Mouse (Mus musculus): ENCODE measurements around the gene St6galnac5. TPM values are rescaled to one million over a fixed set of nuclear protein-coding genes. Genes with fewer than 3 reads are reported as not detected.

The St6galnac5 gene
- polyA plus RNA-seq, 1 experiment from 2014 or later, result 1.5 TPM

GRCm38 (mm10) chr3:152872596-152872995, 109.5 kb downstream of the St6galnac5 start:
- Histone ChIP-seq H3K4me2 (ENCODE audit: low read depth, low read length) (no peak overlapping the region), H3K4me3 (replicated peaks; ENCODE audit: low read length) (no peak overlapping the region), H3K9ac (ENCODE audit: low read length) (no peak overlapping the region), H3K27ac (ENCODE audit: low read length) (no peak overlapping the region), H3K4me1 (ENCODE audit: control insufficient read depth, insufficient read depth, low read length) (no peaks in the 10 kb centered on the region), H3K9me3 (replicated peaks; ENCODE audit: control insufficient read depth, low read length) (no peaks in the 10 kb centered on the region), H3K36me3 (ENCODE audit: control insufficient read depth, insufficient read depth, low read length) (no peaks in the 10 kb centered on the region), H3K27me3 (ENCODE audit: control insufficient read depth, insufficient read depth, low read length) (no peaks in the 10 kb centered on the region)
- ATAC-seq (ENCODE audit: insufficient read depth, low FRiP score), result no peak
- WGBS, result 64% methylated on average over 6 of the region's 6 CpGs

GRCm38 (mm10) chr3:152872054-152872453, 110.0 kb downstream of the St6galnac5 start:
- no peak overlapping the region for H3K4me3 ChIP-seq (replicated peaks; ENCODE audit: low read length)
- H3K4me1 ChIP-seq (ENCODE audit: control insufficient read depth, insufficient read depth, low read length), result no peaks in the 10 kb centered on the region
- no peaks in the 10 kb centered on the region for H3K36me3 ChIP-seq (ENCODE audit: control insufficient read depth, insufficient read depth, low read length)
- no peaks in the 10 kb centered on the region for H3K27me3 ChIP-seq (ENCODE audit: control insufficient read depth, insufficient read depth, low read length)
- no peak for ATAC-seq (ENCODE audit: insufficient read depth, low FRiP score)
- H3K9me3 ChIP-seq (replicated peaks; ENCODE audit: control insufficient read depth, low read length), result no peaks in the 10 kb centered on the region
- WGBS, result 82% methylated on average over 12 of the region's 12 CpGs
- H3K4me2 ChIP-seq (ENCODE audit: low read depth, low read length), result no peak overlapping the region
- no peak overlapping the region for H3K27ac ChIP-seq (ENCODE audit: low read length)
- no peak overlapping the region for H3K9ac ChIP-seq (ENCODE audit: low read length)

- 78% methylated on average over 12 of the region's 12 CpGs for WGBS
- Histone ChIP-seq H3K4me1 (ENCODE audit: control insufficient read depth, insufficient read depth, low read length) (no peaks in the 10 kb centered on the region), H3K27ac (ENCODE audit: low read length) (no peak overlapping the region), H3K4me3 (replicated peaks; ENCODE audit: low read length) (no peak overlapping the region), H3K9ac (ENCODE audit: low read length) (no peak overlapping the region), H3K27me3 (ENCODE audit: control insufficient read depth, insufficient read depth, low read length) (no peaks in the 10 kb centered on the region), H3K9me3 (replicated peaks; ENCODE audit: control insufficient read depth, low read length) (no peaks in the 10 kb centered on the region), H3K4me2 (ENCODE audit: low read depth, low read length) (no peak overlapping the region), H3K36me3 (ENCODE audit: control insufficient read depth, insufficient read depth, low read length) (no peaks in the 10 kb centered on the region)
- ATAC-seq (ENCODE audit: insufficient read depth, low FRiP score), result no peak
Observed at GRCm38 (mm10) chr3:152867654-152868525, 114.2 kb downstream of the St6galnac5 start.

DNA sequence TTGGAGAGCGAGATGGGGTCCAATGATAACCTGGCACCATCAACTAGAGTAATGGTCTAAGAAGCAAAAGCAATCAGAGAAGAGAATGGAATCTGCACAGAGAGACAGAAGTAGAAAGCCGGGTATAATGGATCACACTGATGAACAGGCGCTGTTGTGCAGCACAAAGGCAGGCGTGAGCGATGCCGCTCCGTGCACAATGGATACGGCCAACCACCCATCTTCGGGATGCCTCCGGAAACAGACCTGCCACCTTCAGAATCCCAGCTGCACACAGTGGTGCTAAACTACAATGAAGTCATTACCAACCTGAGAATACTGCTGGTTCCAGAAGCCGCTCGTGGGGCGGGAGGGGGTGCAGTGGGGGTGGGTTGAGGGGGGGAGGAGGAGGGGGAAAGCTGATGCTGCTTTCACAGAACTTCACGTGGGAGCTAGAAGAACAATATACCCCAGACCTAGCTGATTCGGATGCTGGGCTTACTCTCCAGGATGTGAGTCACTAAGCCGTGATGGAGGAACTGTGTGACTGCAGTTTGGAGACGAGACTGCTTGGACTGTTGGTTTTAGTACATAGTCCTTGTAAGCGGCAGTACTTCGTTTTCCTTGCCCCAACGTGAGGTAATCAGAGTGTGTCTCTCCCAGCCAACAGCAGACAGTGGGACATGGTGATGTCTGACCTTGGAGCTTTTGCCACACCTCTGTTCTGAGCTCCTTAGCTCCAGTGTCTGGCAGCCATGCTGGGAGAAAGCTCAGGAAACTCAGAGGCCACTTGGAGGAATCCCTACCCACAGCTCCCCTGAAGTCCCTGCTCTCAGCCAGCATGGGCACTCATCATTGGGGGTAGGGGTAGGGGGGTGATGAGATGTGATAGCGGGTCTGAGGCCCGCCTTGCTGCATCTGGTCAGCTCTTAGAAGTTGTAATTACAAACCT, 115.7 kb downstream of the St6galnac5 start:
- no peak for ATAC-seq (ENCODE audit: insufficient read depth, low FRiP score)
- Histone ChIP-seq H3K9me3 (replicated peaks; ENCODE audit: control insufficient read depth, low read length) (no peaks in the 10 kb centered on the region), H3K4me1 (ENCODE audit: control insufficient read depth, insufficient read depth, low read length) (no peaks in the 10 kb centered on the region), H3K27me3 (ENCODE audit: control insufficient read depth, insufficient read depth, low read length) (no peaks in the 10 kb centered on the region), H3K4me3 (replicated peaks; ENCODE audit: low read length) (no peak overlapping the region), H3K9ac (ENCODE audit: low read length) (no peak overlapping the region), H3K27ac (ENCODE audit: low read length) (no peak overlapping the region), H3K4me2 (ENCODE audit: low read depth, low read length) (no peak overlapping the region), H3K36me3 (ENCODE audit: control insufficient read depth, insufficient read depth, low read length) (no peaks in the 10 kb centered on the region)
- WGBS, result 86% methylated on average over 22 of the region's 22 CpGs

- no peak overlapping the region for H3K9ac ChIP-seq (ENCODE audit: low read length)
- no peaks in the 10 kb centered on the region for H3K4me1 ChIP-seq (ENCODE audit: control insufficient read depth, insufficient read depth, low read length)
- ATAC-seq (ENCODE audit: insufficient read depth, low FRiP score), result no peak
- no peak overlapping the region for H3K4me3 ChIP-seq (replicated peaks; ENCODE audit: low read length)
- no peak overlapping the region for H3K27ac ChIP-seq (ENCODE audit: low read length)
- WGBS, result 62% methylated on average over 1 of the region's 1 CpGs
- H3K36me3 ChIP-seq (ENCODE audit: control insufficient read depth, insufficient read depth, low read length), result no peaks in the 10 kb centered on the region
- H3K4me2 ChIP-seq (ENCODE audit: low read depth, low read length), result no peak overlapping the region
- H3K27me3 ChIP-seq (ENCODE audit: control insufficient read depth, insufficient read depth, low read length), result no peaks in the 10 kb centered on the region
- no peaks in the 10 kb centered on the region for H3K9me3 ChIP-seq (replicated peaks; ENCODE audit: control insufficient read depth, low read length)
Observed at GRCm38 (mm10) chr3:152861978-152862377, 120.1 kb downstream of the St6galnac5 start.

GRCm38 (mm10) chr3:152861450-152861849, 120.6 kb downstream of the St6galnac5 start:
- H3K9ac ChIP-seq (ENCODE audit: low read length), result no peak overlapping the region
- ATAC-seq (ENCODE audit: insufficient read depth, low FRiP score), result no peak
- H3K4me1 ChIP-seq (ENCODE audit: control insufficient read depth, insufficient read depth, low read length), result no peaks in the 10 kb centered on the region
- H3K4me2 ChIP-seq (ENCODE audit: low read depth, low read length), result no peak overlapping the region
- H3K4me3 ChIP-seq (replicated peaks; ENCODE audit: low read length), result no peak overlapping the region
- H3K27me3 ChIP-seq (ENCODE audit: control insufficient read depth, insufficient read depth, low read length), result no peaks in the 10 kb centered on the region
- no peaks in the 10 kb centered on the region for H3K9me3 ChIP-seq (replicated peaks; ENCODE audit: control insufficient read depth, low read length)
- WGBS, result 54% methylated on average over 4 of the region's 4 CpGs
- H3K36me3 ChIP-seq (ENCODE audit: control insufficient read depth, insufficient read depth, low read length), result no peaks in the 10 kb centered on the region
- H3K27ac ChIP-seq (ENCODE audit: low read length), result no peak overlapping the region

- WGBS, result 69% methylated on average over 10 of the region's 10 CpGs
- H3K4me2 ChIP-seq (ENCODE audit: low read depth, low read length), result no peak overlapping the region
Observed at GRCm38 (mm10) chr3:152856095-152856494, 126.0 kb downstream of the St6galnac5 start.

GRCm38 (mm10) chr3:152855006-152855614, 126.9 kb downstream of the St6galnac5 start:
- no peaks in the 10 kb centered on the region for H3K9me3 ChIP-seq (replicated peaks; ENCODE audit: control insufficient read depth, low read length)
- no peak overlapping the region for H3K4me3 ChIP-seq (replicated peaks; ENCODE audit: low read length)
- no peak overlapping the region for H3K4me2 ChIP-seq (ENCODE audit: low read depth, low read length)
- ATAC-seq (ENCODE audit: insufficient read depth, low FRiP score), result no peak
- WGBS, result 45% methylated on average over 12 of the region's 12 CpGs
- H3K27me3 ChIP-seq (ENCODE audit: control insufficient read depth, insufficient read depth, low read length), result no peaks in the 10 kb centered on the region
- H3K4me1 ChIP-seq (ENCODE audit: control insufficient read depth, insufficient read depth, low read length), result no peaks in the 10 kb centered on the region
- no peak overlapping the region for H3K9ac ChIP-seq (ENCODE audit: low read length)
- no peaks in the 10 kb centered on the region for H3K36me3 ChIP-seq (ENCODE audit: control insufficient read depth, insufficient read depth, low read length)
- no peak overlapping the region for H3K27ac ChIP-seq (ENCODE audit: low read length)

More at GRCm38 (mm10) chr3:152856095-152856494, 126.0 kb downstream of the St6galnac5 start:
- Histone ChIP-seq H3K27me3 (ENCODE audit: control insufficient read depth, insufficient read depth, low read length) (no peaks in the 10 kb centered on the region), H3K9ac (ENCODE audit: low read length) (no peak overlapping the region), H3K4me1 (ENCODE audit: control insufficient read depth, insufficient read depth, low read length) (no peaks in the 10 kb centered on the region), H3K4me3 (replicated peaks; ENCODE audit: low read length) (no peak overlapping the region), H3K27ac (ENCODE audit: low read length) (no peak overlapping the region), H3K36me3 (ENCODE audit: control insufficient read depth, insufficient read depth, low read length) (no peaks in the 10 kb centered on the region), H3K9me3 (replicated peaks; ENCODE audit: control insufficient read depth, low read length) (no peaks in the 10 kb centered on the region)
- ATAC-seq (ENCODE audit: insufficient read depth, low FRiP score), result no peak
